Mouse (Mus musculus): ENCODE results near the gene Gse1.

Gene Gse1

GRCm38 (mm10) chr8:120227891-120228591 lies at the start of gene Gse1:
Gene Gse1, plus strand, starts transcription at chr8:120228456.
- DNase-seq (ENCODE audit: low spot score), result peak; percentile 66

GRCm38 (mm10) chr8:120179027-120179431 lies 49.2 kb upstream of the Gse1 start:
- DNase-seq (ENCODE audit: low spot score), result peak; percentile 95

DNA sequence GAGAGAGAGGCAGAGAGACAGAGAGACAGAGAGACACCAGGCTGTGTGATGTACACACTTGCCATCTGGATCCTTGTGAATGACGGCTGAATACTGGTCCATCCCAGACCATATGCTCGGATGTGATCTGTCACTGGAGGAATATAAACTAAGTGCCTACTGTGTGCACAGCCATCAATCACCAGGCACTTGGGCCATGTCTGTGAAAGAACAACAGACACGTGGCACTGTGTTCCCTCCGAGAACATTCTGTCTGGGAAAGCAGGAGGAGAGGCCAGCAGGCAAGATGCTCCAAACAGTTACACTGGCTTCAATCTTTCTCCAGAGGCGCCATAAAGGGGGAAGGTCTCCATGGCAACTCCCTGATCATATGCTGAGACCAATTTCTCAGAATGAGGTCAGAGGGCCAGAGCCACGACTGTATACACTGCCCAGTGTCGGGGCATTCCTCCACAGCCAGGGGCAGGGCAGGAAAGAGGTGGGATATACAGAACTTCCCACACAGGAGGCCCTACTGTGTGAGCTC lies 47.7 kb upstream of the Gse1 start:
- no peak for DNase-seq (ENCODE audit: low spot score)

DNA sequence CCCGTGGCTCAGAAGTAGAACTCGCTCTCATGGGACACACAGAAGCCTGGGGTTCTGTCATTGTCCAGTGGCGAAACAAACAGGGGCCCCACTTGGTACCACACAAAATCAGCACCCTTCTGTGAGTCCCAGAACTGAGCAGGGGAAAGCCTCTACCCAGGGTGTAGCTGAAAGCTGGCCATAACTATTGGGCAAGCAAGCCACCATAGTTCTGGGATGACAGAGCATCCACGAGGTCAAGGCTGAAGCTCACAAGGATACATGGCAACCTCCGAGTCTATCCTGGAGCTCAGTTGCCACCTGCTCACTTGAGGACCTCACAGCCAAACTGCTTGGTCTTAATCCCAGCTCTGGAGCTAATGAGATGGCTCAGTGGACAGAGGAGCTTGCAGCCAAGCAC lies 47.0 kb upstream of the Gse1 start:
- DNase-seq (ENCODE audit: low spot score), result no peak

DNA sequence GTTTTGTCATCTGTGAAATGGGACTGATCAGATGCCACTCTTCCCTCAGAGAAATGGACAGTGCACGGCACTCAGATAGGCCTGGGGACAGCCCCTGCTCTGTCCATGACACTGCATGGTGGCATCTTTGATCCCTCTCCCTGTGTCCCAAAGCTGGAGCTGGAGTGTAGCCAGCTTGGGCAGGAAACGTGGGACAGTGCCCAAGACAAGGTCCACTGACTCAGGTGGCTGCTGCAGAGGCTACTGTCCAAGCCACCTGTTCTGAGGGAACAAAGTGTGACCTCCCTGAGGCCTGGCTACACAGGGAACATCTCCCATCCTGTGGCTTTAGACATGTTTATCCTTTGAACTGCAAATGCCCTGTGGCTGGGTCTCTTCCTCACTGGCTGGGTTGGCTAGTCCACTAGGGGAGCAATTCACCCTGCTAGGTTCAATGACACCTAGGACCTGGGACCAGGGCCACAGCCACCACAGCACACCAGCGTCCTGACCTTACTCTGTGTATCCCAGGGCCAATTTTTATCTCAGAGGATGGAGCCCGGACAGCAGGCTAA lies 46.3 kb upstream of the Gse1 start:
- no peak for DNase-seq (ENCODE audit: low spot score)

- no peak for DNase-seq (ENCODE audit: low spot score)
Observed at GRCm38 (mm10) chr8:120184366-120184765, 43.9 kb upstream of the Gse1 start.

- no peak for DNase-seq (ENCODE audit: low spot score)
Observed at GRCm38 (mm10) chr8:120184850-120185792, 43.1 kb upstream of the Gse1 start.

GRCm38 (mm10) chr8:120186454-120186853 lies 41.8 kb upstream of the Gse1 start:
- DNase-seq (ENCODE audit: low spot score), result no peak

DNA sequence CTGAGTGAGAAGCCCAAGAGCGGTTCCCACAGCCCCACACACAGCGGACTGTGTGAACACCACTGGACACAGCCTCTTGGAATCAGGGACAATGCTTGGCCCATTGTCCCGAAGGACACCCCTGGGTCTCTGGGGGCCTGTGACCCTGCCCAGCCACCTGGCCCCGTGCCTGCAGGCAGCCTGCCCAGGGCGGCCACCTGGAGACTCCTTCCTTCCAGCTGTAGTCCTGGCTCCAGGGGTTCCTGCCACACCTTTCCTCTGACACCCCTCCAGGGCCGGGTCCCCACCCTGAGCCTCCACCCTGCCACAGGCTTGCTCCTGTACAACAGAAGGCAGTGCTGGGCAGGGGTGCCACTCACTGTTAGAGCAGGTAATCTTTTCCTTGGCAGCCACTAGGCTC lies 39.7 kb upstream of the Gse1 start:
- no peak for DNase-seq (ENCODE audit: low spot score)

- no peak for DNase-seq (ENCODE audit: low spot score)
Observed at GRCm38 (mm10) chr8:120189440-120189839, 38.8 kb upstream of the Gse1 start.

GRCm38 (mm10) chr8:120190107-120190809 lies 38.0 kb upstream of the Gse1 start:
- no peak for DNase-seq (ENCODE audit: low spot score)

DNA sequence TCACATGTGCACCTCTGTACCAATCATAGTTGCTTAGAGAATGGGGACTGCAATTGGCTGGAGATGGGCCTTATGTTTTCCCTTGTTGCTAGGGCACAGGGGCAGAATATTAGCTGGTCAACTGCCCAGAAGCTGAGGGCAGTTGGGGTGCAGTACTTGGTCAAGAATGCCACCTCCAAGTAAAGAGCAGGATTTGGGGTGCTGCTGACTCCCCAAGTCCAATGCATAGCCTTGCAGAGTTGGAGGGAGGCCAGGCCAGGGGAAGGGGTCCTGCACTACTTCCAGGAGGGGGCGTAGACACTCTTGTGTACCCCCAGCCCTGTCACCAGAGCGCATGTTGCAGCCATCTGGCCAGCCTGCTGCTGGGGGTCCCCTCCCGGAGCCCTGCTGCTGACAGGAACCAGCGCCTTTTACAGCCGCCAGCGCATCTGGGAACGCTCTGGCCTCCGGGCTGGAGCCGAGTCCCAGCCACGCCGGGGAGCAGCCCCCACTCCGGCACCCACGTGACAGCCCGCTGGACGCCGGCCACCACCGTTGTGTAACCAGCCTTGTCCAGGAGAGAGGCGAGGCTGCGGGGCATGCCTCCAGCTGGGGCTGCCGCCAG lies 37.3 kb upstream of the Gse1 start:
- peak; percentile 97 for DNase-seq (ENCODE audit: low spot score)

DNA sequence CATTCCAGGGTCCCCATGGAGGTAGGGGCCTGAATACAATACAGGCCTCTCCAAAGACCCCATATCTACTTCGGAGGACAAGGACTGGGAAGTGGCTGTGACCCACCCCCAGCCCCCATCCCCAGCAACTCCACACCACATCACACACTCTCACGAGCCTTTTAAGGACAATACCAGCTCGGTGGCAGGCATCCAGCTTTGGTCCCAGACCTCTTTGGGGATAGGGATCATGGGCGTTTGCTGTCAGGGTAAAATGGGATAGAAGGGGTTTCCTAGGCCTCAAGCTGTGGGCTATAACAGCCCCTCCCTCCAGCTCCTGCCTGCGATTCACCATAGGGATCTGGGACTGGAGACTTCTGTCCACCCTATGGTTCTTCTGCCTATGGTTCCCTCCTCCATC lies 36.6 kb upstream of the Gse1 start:
- no peak for DNase-seq (ENCODE audit: low spot score)

- DNase-seq (ENCODE audit: low spot score), result no peak
Observed at GRCm38 (mm10) chr8:120192118-120192517, 36.1 kb upstream of the Gse1 start.

DNA sequence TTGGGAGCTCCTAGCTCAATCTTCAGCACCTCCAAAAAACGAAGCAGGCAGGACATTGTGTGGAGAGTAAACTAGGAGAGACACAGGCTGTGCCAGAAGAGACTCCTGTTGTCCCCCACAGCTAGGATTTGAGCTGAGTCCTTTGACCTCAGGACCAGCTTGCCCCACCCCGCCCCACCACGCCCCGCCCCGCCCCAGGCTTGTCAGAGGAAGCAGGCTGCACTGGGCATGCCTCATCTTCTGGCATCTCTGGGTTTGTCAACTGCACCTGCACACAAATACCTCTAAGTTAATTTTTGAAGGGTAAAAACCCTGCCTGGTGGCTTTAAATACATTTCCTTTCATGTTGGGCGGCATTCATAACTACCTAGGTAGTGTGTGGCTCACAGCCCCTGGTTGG lies 26.9 kb upstream of the Gse1 start:
- no peak for DNase-seq (ENCODE audit: low spot score)

GRCm38 (mm10) chr8:120202546-120202945 lies 25.7 kb upstream of the Gse1 start:
- DNase-seq (ENCODE audit: low spot score), result no peak

DNA sequence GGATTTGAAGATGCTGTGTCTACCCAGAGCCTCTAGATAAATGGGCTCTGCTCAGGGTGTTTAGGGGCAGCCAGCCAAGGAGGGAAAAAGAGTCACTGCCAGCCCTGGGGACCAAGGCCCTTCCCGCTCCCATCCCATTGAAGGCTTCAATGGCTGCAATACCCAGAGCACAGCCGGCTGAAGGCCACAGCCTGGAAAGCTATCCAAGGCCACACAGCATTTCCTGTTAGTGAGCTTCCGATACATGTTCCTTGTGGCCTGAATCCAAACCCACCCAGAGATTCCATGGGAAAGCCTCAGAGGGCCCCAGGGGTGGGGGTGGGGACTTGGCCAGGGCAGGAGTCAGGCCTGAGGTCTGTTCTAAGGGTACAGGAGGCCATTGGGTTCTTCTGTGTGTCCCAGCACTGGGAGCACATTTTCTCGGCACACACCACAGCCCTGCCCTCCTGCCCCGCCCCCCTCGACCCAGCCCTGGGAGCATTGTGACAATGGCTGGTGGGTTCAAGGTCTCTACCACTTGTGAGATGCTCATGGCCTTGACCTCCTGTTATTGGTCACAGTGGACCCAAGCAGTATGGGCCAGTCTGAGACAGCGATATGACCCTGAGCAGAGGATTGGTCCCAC lies 23.4 kb upstream of the Gse1 start:
- no peak for DNase-seq (ENCODE audit: low spot score)

GRCm38 (mm10) chr8:120205916-120206315 lies 22.3 kb upstream of the Gse1 start:
- DNase-seq (ENCODE audit: low spot score), result no peak

DNA sequence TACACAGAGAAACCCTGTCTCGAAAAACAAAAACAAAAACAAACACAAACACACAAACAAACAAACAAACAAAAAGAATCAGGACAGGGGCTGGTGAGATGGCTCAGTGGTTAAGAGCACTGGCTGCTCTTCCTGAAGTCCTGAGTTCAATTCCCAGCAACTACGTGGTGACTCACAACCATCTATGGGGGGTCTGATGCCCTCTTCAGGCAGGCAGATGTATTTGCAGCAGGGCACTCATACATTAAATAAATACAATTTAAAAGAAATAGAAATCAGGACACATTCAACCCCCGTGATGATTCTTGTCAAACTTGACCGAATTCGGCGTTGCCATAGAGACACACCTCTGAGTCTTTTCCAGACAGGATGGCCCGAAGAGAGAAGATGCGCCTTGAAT lies 20.9 kb upstream of the Gse1 start:
- no peak for DNase-seq (ENCODE audit: low spot score)

DNA sequence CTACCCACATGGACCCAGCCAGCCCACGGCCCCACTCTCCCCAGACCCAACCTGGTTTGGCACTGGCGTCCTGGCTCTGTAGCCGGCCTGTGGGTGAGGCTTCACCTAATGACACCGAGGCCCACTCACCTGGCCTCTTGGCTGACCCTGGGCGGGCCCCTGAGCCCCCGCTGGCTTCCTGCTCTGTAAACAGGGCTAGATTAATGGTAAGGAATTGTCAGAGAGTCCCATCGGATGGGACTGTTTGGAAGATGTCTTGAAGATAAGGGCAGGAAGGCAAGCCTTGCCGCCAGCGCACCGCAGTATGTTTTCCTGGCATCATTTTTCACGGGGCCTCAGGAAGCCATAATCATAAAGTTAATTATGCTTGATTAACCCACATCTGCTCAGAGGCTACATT lies 20.1 kb upstream of the Gse1 start:
- DNase-seq (ENCODE audit: low spot score), result no peak

GRCm38 (mm10) chr8:120211345-120211744 lies 16.9 kb upstream of the Gse1 start:
- DNase-seq (ENCODE audit: low spot score), result no peak
